Mouse (Mus musculus) cerebellum, adult 9-10 months (tissue): Measurements from ENCODE around the gene Pcbp2.

Experiments used
- DNase-seq: peaks from one replicate; pipeline ENCODE4 v3.0.0; 2022

Pcbp2 gene

GRCm38 (mm10) chr15:102468675-102469370, 1.5 kb upstream of the Pcbp2 start:
- peak; percentile 43 for DNase-seq

DNA sequence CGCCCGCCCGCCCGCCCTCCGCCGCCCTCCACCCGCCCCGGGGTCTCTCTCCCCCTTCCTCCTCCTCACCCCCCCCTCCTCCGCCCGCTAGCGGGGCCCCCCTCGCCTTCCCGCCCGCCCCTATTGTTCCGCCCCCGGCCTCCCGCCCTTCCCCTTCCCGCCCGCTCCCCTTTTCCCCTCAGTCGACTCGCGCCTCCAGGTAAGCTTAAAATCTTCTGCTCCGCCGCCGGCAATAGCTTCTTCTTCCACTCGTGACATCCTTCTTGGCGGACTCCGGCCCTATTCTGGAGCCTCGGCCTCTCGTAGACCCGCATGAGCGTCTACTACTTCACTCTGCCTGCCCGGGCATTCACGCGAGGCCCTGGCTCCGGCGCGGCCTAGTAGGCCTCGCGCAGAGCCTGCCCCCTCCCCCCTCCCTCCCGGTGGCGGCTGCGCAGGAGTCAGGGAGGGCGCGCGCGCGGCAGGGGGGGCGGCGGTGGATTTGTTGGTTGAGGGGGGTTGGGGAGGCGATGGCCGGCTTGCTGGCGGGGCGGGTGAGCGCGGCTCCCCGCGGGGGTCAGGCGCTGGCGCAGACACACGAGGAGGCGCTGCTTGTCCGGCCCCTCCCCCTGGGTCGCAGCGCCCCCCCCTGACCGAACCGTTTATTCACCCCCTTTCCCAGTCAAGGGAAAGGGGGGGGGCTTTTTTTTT, 411 bp downstream of the Pcbp2 start:
- peak; percentile 86 for DNase-seq

DNA sequence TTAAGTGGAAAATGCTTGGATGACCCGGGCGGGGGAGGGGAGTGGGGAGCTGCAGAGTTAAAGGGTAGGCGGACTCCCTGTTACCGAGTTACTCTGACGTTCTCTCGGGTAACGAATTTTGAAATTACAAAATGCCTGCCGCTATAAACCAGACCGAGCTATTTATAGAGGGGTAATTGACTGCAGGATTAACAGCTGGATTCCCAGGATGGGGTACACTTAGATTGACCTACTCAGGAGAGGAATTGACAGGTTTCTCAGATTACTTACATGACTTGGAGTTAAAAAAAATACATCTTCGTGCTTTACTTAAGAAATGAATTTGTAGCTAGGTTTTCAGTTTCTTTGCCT, 931 bp downstream of the Pcbp2 start:
- peak; percentile 62 for DNase-seq

DNA sequence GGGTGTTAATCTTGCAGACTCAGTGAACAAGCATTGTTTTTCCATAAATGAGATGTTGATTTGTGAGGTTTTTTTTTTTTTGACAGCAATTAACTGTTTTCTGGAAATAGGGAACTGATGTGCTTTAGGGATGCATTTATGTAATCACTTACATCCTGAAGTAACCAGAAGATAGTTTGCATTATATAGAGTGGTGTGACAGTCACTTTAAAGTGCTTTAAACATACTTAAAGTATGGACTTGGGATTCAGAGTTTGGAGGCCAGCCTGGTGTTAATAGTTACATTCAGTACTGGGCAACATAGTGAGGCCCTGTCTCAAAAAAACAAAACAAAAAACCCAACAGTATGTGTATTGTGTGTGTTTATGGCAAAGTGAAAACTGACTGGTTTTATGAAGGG, 1.4 kb downstream of the Pcbp2 start:
- DNase-seq, result peak; percentile 39

- peak; percentile 52 for DNase-seq
Measured at GRCm38 (mm10) chr15:102473246-102473645, 2.9 kb downstream of the Pcbp2 start.

DNA sequence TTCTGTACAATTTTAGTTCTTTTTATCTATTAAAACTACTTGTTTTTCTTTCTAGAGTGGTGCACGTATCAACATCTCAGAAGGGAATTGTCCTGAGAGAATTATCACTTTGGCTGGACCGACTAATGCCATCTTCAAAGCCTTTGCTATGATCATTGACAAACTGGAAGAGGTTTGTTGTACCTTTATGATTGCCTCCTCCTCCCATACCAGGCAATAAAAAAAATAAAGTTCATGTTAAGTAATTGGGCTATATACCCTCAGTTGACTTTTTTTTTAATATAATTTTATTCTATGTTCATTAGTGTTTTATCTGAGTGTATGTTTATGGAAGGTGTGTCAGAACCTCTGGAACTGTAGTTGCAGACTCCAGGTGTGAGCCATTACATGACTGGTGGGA, 4.2 kb downstream of the Pcbp2 start:
- DNase-seq, result no peak

DNA sequence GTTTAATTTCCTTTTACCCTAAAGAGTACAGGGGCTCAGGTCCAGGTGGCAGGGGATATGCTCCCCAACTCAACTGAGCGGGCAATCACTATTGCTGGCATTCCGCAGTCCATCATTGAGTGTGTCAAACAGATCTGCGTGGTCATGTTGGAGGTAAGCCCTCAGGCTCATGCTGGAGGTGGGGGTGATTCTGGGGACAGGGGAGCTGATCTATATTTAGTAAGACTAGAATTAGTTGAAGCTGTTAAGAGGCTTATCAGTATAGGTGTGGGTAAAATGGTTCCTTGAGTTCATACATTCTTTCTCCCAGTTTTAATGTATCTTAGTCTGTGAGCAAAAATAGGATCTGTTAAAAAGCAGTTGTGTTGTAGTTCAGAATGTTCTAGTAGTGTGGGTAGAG, 12.8 kb downstream of the Pcbp2 start:
- no peak for DNase-seq

GRCm38 (mm10) chr15:102485853-102486252, 15.5 kb downstream of the Pcbp2 start:
- DNase-seq, result no peak

- no peak for DNase-seq
Measured at GRCm38 (mm10) chr15:102487664-102488063, 17.3 kb downstream of the Pcbp2 start.

- no peak for DNase-seq
Measured at GRCm38 (mm10) chr15:102498322-102498721, 28.0 kb downstream of the Pcbp2 start.

DNA sequence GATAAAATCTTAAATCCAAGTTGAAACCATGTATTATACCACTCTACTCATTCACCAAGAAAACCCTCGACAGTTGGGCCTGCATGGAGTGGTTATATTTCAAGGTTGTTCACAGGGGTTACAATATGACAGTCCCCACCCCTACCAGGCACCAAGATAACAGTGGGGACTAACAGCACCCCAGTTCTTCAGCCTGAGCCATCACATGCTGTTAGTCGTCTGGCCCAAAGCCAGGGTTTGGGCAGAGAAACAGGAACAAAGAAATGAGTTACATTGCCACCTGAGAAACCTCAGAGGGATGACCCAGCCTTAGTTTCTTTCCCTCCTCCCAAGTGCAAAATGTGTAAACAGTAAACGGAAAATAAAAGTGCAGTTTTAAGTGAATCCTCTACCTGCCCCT, 29.0 kb downstream of the Pcbp2 start:
- peak; percentile 26 for DNase-seq

DNA sequence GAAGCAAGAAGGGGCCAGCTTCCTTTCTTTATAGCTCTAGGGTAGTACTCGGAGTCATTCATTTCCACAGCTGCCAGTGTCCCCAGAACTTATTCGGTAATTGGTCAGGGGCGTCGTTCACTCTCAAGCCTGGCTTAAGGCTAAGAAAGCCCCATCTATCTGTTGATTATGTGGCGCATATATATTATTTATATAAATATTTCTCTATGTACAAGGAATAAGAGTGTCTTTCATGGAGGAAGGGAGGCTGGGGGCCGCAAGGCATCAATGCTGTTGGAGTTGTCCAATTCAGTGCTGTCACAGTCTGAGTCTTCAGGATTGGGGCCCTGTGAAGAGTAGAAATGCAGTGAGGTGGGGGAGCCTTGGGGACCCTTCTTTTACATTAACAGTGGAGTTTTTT, 29.5 kb downstream of the Pcbp2 start:
- DNase-seq, result peak; percentile 14

DNA sequence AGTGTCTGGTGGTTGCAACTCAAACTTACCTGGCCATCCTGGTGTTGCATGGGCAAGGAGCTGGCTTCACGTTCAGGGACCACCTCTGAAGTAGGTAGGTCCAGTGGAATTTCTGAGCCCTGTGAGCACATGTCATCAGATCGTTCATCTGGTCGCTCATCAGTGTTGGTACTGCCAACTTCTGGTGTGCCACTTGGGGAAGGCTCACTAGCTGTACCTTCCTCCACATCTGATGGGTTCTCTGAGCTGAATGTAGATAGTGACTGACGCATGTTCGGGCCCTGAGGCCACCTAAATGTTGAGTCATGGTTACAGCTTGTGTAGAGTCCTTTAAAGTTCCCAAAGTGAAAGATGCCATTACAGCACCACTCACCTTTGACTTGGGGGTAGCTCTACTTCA, 30.1 kb downstream of the Pcbp2 start:
- DNase-seq, result no peak

- DNase-seq, result no peak
Measured at GRCm38 (mm10) chr15:102501084-102501814, 30.9 kb downstream of the Pcbp2 start.

DNA sequence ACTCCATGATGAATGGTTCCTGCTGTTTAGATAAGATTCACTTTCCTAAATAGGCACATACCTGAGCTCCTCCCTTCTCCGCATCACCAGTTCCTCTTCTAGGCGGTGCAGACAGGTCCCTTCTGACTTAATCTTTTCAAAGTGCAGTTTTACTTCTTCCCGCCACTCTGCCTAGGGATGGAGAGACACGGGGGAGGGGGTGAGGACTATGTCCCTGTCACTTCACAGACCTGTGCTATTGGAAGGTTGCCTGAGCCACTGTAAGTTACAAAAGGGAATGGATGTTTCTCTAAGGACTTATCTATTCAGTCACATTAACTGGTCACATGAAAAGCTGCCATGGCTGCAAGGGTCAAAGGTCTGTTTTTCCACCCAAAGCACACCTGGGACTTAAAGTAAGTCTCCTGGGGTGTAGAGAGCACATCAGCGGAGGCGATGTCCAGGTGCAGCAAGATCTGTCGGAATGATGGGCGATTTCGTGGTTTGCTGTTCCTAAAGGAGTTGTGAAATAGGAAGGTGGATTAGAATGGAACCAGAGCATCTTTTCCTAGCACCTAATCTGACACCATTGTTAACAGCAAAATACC, 32.0 kb downstream of the Pcbp2 start:
- peak; percentile 24 for DNase-seq

DNA sequence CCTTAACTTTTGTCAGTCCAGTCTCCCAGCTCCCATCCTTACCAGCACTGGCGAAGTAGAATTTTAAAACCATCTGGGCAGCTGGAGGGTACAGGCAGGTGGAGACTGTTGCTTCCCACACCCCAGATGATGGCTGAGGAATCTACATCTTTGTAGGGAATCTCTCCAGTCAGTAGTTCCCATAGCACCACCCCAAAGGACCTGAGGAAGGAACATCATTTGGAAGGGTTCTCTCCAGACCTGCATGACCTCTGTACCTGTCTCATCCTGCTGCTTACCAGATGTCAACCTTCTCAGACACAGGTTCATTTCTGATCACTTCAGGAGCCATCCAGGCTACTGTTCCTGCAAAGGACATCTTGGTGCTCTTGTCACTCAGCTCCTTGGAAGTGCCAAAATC, 33.1 kb downstream of the Pcbp2 start, which contains the start of gene Gm10337:
Gm10337 (plus strand) TSS at position 276 of the 400 bp plus-strand sequence.
- no peak for DNase-seq

DNA sequence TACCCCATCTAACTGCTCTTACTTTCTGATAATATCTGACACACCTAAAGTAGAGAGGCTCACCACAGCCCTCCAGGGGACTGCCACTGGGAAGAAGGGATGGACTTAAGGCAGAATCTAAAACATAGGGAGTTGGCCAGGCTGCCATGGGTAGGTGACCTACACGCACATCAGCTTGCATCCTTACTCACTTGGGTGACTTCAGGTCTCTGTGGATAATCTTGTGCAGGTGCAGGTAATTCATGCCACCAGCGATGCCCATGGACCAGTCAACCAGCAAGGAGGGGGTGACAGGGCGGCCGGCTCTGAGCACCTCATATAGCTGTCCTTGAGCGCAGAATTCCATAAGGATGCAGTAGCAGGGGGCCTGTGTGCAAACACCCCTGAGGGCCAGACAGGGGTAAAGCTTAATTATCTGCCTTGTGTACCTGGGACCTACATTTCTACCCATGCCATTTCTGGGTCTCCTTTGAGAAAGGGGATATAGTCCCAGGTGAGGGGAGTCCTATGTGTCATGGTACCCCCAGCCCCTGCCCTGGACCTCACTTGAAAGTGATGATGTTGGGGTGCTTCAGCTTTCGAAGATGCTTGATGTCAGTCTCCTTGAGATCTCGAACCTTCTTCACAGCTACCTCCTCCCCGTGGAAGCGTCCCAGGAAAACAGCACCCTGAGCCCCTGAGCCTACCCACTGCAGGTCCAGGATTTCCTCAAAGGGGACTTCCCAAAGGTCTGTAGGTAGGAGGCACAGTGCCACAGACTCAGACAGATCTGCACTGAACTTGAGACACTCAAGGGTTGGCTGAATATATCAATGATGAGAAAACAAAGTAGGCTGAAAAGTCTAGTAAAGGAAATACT, 33.8 kb downstream of the Pcbp2 start:
- peak; percentile 20 for DNase-seq

DNA sequence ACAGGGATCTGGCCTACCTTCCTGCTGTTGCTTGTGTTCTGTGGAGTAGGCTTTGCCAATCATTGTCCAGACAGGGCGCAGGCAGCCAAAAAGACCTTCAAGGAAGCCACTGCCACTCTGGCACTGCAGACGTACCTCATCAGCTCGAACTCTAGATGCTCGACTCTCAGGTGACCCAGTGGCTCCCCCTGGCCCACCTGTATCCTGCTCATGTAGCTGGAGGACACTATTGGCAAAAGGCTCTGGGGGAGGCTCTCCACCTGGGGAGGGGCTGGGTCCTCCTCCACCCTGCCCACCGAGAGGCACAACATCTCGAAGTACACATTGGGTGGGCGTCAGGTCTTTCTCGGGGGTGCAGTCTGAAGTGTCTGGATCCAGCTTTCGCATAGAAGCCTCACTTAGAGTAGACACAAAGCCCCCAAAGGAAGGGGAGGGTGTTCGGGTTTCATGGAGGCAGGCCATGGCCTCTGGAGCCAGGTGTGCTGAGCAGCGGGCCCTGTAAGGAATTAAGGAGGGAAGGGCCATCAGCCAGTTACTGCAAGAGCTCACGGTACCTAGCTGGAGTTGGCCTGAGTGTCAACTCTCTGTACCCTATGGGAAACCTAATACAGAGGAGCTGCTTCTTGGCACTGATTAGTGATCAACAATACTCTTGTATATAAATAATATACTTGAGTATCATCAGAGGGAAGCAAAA, 34.9 kb downstream of the Pcbp2 start:
- DNase-seq, result peak; percentile 22

- DNase-seq, result no peak
Measured at GRCm38 (mm10) chr15:102505770-102506463, 35.6 kb downstream of the Pcbp2 start.

GRCm38 (mm10) chr15:102506464-102506830, 36.1 kb downstream of the Pcbp2 start:
- no peak for DNase-seq

- no peak for DNase-seq
Measured at GRCm38 (mm10) chr15:102506864-102507263, 36.5 kb downstream of the Pcbp2 start.
